Mouse (Mus musculus) small intestine, adult 2 months (tissue): ENCODE measurements around the gene Gstt1.

Experiments
- CTCF ChIP-seq: fragments of 200-500 bp; IDR thresholded peaks from 2 replicates; pipeline ENCODE4 v1.5.1; 2012; ENCODE audit warnings: low read depth, mild to moderate bottlenecking, control low read depth, inconsistent platforms, low read length, moderate library complexity, mixed read lengths; ENCODE audit not compliant: insufficient replicate concordance, insufficient read length; ENCODE audit errors: extremely low read depth
- POLR2A ChIP-seq: fragments of 200-500 bp; IDR thresholded peaks from 2 replicates; pipeline ENCODE4 v1.6.1; 2012; ENCODE audit warnings: low read depth, mild to moderate bottlenecking, control low read depth, inconsistent platforms, low read length, moderate library complexity

DNA sequence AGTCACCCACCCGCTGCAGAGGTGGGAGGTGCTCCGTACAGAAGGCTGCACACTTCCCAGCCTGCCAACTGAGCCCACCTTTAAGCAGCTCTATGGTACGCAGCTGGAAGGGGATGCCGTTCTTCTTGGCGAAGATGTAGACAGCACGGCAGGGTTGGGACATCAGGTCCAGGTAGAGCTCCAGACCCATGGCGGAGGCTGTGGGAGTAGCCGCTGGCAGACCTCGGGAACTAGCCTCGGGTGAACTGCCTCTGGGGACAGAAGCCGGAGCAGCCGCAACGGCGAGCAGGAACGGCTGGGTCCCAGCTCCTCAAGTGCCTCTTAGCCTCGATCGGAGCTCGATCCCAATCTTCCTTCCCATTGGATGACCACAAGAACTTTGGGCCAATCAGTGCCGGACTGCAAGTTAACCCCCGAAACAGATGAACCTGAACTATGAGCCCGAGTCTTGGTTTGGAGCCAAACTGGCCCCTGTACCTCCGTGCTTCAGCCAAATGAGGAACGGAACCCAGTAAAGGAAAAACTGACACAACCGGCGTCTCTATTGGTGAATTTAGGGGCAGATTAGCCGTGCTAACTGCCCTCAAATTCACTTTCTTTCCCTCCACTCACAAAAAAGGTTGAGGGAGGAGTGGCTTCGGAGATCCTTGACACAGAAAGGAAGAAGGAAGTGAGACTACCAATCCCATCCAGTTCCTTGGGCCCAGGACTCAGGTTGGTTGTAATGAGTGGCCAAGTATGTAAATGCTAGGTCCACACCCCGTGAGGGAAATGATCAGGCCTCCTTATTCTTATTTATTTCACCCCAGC is 17.4 kb downstream of the Gstt1 start, which contains the start of the genes Gm20441 and Gstt3:
- TF ChIP-seq CTCF (no peak), POLR2A (peak; percentile 87)
